In genomic region chr2:51452816-51453215, GRCm38 (mm10) we compare ENCODE assay signal across 22 mouse cellular contexts.
DNase-seq lines count a peak whose midpoint lies in the region; ATAC-seq and TF ChIP-seq lines count a peak whose summit lies in the region.
"Had no signal": no experiment of that assay in that cellular context is flagged by ENCODE, and none has a peak within 500 bp of the region (broad histone marks: within the 10 kb centered on the region; RNA-seq: fewer than 3 reads in every experiment).

No protein-coding gene starts in this region.

- H3K27me3 ChIP-seq in hindbrain, postnatal 0 days (ENCODE audit: insufficient read depth, low read length): no peaks in the 10 kb centered on the region
- no peaks in the 10 kb centered on the region for H3K27me3 ChIP-seq in hindbrain, embryonic 10.5 days (ENCODE audit: insufficient read depth, poor library complexity, severe bottlenecking)
- no peaks in the 10 kb centered on the region for H3K27me3 ChIP-seq in midbrain, postnatal 0 days (ENCODE audit: insufficient read depth, low read length)
- H3K27me3 ChIP-seq in midbrain, embryonic 16.5 days (ENCODE audit: control insufficient read depth, insufficient read depth, low read depth, low read length): no peaks in the 10 kb centered on the region
- H3K27me3 ChIP-seq: CH12.LX; forebrain, embryonic 13.5 days; Patski had no signal

- H3K9me3 ChIP-seq in hindbrain, postnatal 0 days (ENCODE audit: low read length): no peaks in the 10 kb centered on the region
- H3K9me3 ChIP-seq in hindbrain, embryonic 10.5 days: no peaks in the 10 kb centered on the region
- no peaks in the 10 kb centered on the region for H3K9me3 ChIP-seq in midbrain, postnatal 0 days (ENCODE audit: low read length)
- H3K9me3 ChIP-seq in midbrain, embryonic 16.5 days (replicated peaks; ENCODE audit: control insufficient read depth, low read length, poor library complexity, severe bottlenecking): no peaks in the 10 kb centered on the region
- H3K9me3 ChIP-seq: forebrain, embryonic 10.5 days; forebrain, embryonic 13.5 days had no signal

- ATAC-seq in hindbrain, postnatal 0 days: no peak
- no peak for ATAC-seq in midbrain, postnatal 0 days (ENCODE audit: low FRiP score)
- no peak for ATAC-seq in midbrain, embryonic 16.5 days
- ATAC-seq: forebrain, embryonic 13.5 days; forebrain, embryonic 16.5 days; intestine, postnatal 0 days; Patski had no signal

- H3K4me2 ChIP-seq in hindbrain, postnatal 0 days (ENCODE audit: low read depth, low read length): no peak overlapping the region
- no peak overlapping the region for H3K4me2 ChIP-seq in midbrain, postnatal 0 days (ENCODE audit: low read depth, low read length, poor library complexity, severe bottlenecking)
- no peak overlapping the region for H3K4me2 ChIP-seq in midbrain, embryonic 16.5 days (ENCODE audit: low read length)
- H3K4me2 ChIP-seq: forebrain, embryonic 13.5 days; heart, embryonic 11.5 days; hindbrain, embryonic 14.5 days had no signal

- H3K9ac ChIP-seq in hindbrain, postnatal 0 days (replicated peaks; ENCODE audit: low read length): no peak overlapping the region
- H3K9ac ChIP-seq in midbrain, postnatal 0 days (replicated peaks; ENCODE audit: low read length, poor library complexity, severe bottlenecking): no peak overlapping the region
- no peak overlapping the region for H3K9ac ChIP-seq in midbrain, embryonic 16.5 days (ENCODE audit: low read depth, low read length)
- H3K9ac ChIP-seq: forebrain, embryonic 13.5 days; hindbrain, embryonic 14.5 days had no signal

- H3K4me1 ChIP-seq in hindbrain, postnatal 0 days (ENCODE audit: insufficient read depth, low read length): no peaks in the 10 kb centered on the region
- H3K4me1 ChIP-seq in hindbrain, embryonic 10.5 days (replicated peaks): no peaks in the 10 kb centered on the region
- H3K4me1 ChIP-seq in midbrain, postnatal 0 days (ENCODE audit: insufficient read depth, low read length): no peaks in the 10 kb centered on the region
- H3K4me1 ChIP-seq in midbrain, embryonic 16.5 days (ENCODE audit: control insufficient read depth, insufficient read depth, low read length): no peaks in the 10 kb centered on the region
- H3K4me1 ChIP-seq: forebrain, embryonic 10.5 days; forebrain, embryonic 13.5 days had no signal

- TF ChIP-seq CTCF in hindbrain, postnatal 0 days (IDR thresholded peaks at IDR 0.05; ENCODE audit: low read depth): no peak
- TF ChIP-seq CTCF in midbrain, postnatal 0 days (IDR thresholded peaks at IDR 0.05): no peak

- H3K4me3 ChIP-seq in hindbrain, postnatal 0 days (ENCODE audit: low read length): no peak overlapping the region
- H3K4me3 ChIP-seq in hindbrain, embryonic 10.5 days: no peak overlapping the region
- no peak overlapping the region for H3K4me3 ChIP-seq in midbrain, postnatal 0 days (ENCODE audit: low read depth, low read length)
- H3K4me3 ChIP-seq in midbrain, embryonic 16.5 days (ENCODE audit: low read depth, low read length): no peak overlapping the region
- H3K4me3 ChIP-seq: forebrain, embryonic 10.5 days; forebrain, embryonic 13.5 days had no signal

- DNase-seq in cerebellum, postnatal 14 days: peak; percentile 37 to 54
- DNase-seq in cerebellum, adult 18-20 months: no peak
- peak; percentile 43 for DNase-seq in hindbrain, postnatal 0 days (ENCODE audit: low spot score)
- DNase-seq in hindbrain, embryonic 10.5 days (ENCODE audit: low spot score): no peak
- peak; percentile 40 for DNase-seq in midbrain, postnatal 0 days (ENCODE audit: low spot score)
- DNase-seq: adrenal gland, postnatal 10 days; adrenal gland, postnatal 36 days; B cell, adult 2 months; cerebellum, adult 9-10 months; gastrocnemius, postnatal 10 days; gastrocnemius, postnatal 36 days; heart, postnatal 36 days had no signal

- H3K27ac ChIP-seq in hindbrain, postnatal 0 days: no peak overlapping the region
- H3K27ac ChIP-seq in hindbrain, embryonic 10.5 days: no peak overlapping the region
- no peak overlapping the region for H3K27ac ChIP-seq in midbrain, postnatal 0 days (ENCODE audit: low read depth, low read length)
- H3K27ac ChIP-seq in midbrain, embryonic 16.5 days (ENCODE audit: low read length): no peak overlapping the region
- H3K27ac ChIP-seq: forebrain, embryonic 10.5 days; forebrain, embryonic 13.5 days; hindbrain, embryonic 14.5 days had no signal

- no peaks in the 10 kb centered on the region for H3K36me3 ChIP-seq in hindbrain, postnatal 0 days (ENCODE audit: insufficient read depth, low read length)
- no peaks in the 10 kb centered on the region for H3K36me3 ChIP-seq in hindbrain, embryonic 10.5 days
- no peaks in the 10 kb centered on the region for H3K36me3 ChIP-seq in midbrain, postnatal 0 days (ENCODE audit: insufficient read depth, low read length)
- no peaks in the 10 kb centered on the region for H3K36me3 ChIP-seq in midbrain, embryonic 16.5 days (ENCODE audit: control insufficient read depth, insufficient read depth, low read length)
- H3K36me3 ChIP-seq: forebrain, embryonic 10.5 days; G1E had no signal

- 57% methylated on average over 7 of the region's 7 CpGs for WGBS in hindbrain, postnatal 0 days
- 89% methylated on average over 7 of the region's 7 CpGs for WGBS in hindbrain, embryonic 10.5 days
- 81% methylated on average over 7 of the region's 7 CpGs for WGBS in midbrain, postnatal 0 days
- 78% methylated on average over 7 of the region's 7 CpGs for WGBS in midbrain, embryonic 16.5 days

Comparison
In these comparisons a context has a peak if more than half of its experiments do, and no peak if none do; other contexts are left out.
1. DNase-seq: peak in cerebellum, postnatal 14 days (2 of 2), hindbrain, postnatal 0 days (single experiment) and midbrain, postnatal 0 days (single experiment); none in cerebellum, adult 18-20 months (0 of 2) and hindbrain, embryonic 10.5 days (single experiment).